In the genomic region with DNA sequence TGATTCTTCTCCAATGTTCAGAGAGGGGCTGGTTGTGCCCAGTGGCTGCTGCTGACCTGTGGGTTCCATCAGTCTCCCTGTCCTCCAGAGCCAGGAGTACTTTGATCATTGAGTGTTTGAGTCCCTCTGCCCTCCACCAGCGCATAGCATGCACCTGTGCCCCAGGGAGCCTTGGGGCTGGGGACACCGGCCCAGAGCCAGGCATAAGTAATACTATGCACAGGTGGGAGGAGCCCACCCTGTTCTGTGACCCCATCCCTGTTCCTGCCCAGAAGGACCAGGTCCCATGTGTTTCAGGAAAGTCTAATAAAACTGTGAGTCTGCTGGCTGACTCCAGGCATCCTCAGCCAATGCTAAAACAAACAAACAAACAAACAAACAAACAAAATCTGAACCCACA, we compare ENCODE assay signal across 20 mouse cellular contexts. TPM values are rescaled to one million over a fixed set of nuclear protein-coding genes. Genes with fewer than 3 reads are reported as not detected.
A peak's percentile ranks its signal among the peaks of the same experiment; 100 is the strongest.
DNase-seq lines count a peak whose midpoint lies in the region; ATAC-seq and TF ChIP-seq lines count a peak whose summit lies in the region.
"Had no signal": no experiment of that assay in that cellular context is flagged by ENCODE, and none has a peak within 500 bp of the region (broad histone marks: within the 10 kb centered on the region; RNA-seq: fewer than 3 reads in every experiment).

No protein-coding gene starts in this region.

- no peak for DNase-seq in cerebellum, adult 2 months
- DNase-seq in cerebellum, postnatal 14 days = no peak
- DNase-seq in limb, embryonic 10.5 days (ENCODE audit: low spot score) = no peak
- DNase-seq: heart, adult 11 months had no signal

- TF ChIP-seq CTCF in cerebellum, adult 2 months (IDR thresholded peaks at IDR 0.05; ENCODE audit: borderline replicate concordance, insufficient read depth, low read depth, low read length) = no peak
- TF ChIP-seq CTCF in intestine, postnatal 0 days (IDR thresholded peaks at IDR 0.05; ENCODE audit: low read depth) = no peak

- no peaks in the 10 kb centered on the region for H3K36me3 ChIP-seq in intestine, embryonic 16.5 days (ENCODE audit: control insufficient read depth, insufficient read depth, low read length)
- no peaks in the 10 kb centered on the region for H3K36me3 ChIP-seq in intestine, postnatal 0 days (ENCODE audit: control insufficient read depth, insufficient read depth)
- peaks cover 20% of the 10 kb centered on the region for H3K36me3 ChIP-seq in limb, embryonic 12.5 days
- peaks cover 5% of the 10 kb centered on the region; the same call in 1 of the 2 replicates for H3K36me3 ChIP-seq in limb, embryonic 10.5 days
- H3K36me3 ChIP-seq in midbrain, embryonic 15.5 days (replicated peaks) = peaks cover 24% of the 10 kb centered on the region
- H3K36me3 ChIP-seq in midbrain, embryonic 13.5 days = peaks cover 94% of the 10 kb centered on the region

- H3K4me3 ChIP-seq in cerebellum, adult 2 months (replicated peaks; ENCODE audit: insufficient read depth, low read depth, low read length) = no peak overlapping the region
- H3K4me3 ChIP-seq in intestine, embryonic 16.5 days (ENCODE audit: low read length) = no peak overlapping the region
- H3K4me3 ChIP-seq in intestine, postnatal 0 days (ENCODE audit: low read depth, low read length) = no peak overlapping the region
- no peak overlapping the region for H3K4me3 ChIP-seq in limb, embryonic 12.5 days (replicated peaks)
- no peak overlapping the region for H3K4me3 ChIP-seq in limb, embryonic 10.5 days
- no peak overlapping the region for H3K4me3 ChIP-seq in midbrain, embryonic 15.5 days
- H3K4me3 ChIP-seq in midbrain, embryonic 13.5 days (replicated peaks) = no peak overlapping the region
- H3K4me3 ChIP-seq: embryonic facial prominence, embryonic 12.5 days; embryonic facial prominence, embryonic 15.5 days; gastrocnemius, adult 2 months; hindbrain, embryonic 15.5 days had no signal

- no peaks in the 10 kb centered on the region for H3K9me3 ChIP-seq in intestine, embryonic 16.5 days (ENCODE audit: control insufficient read depth, low read length)
- no peaks in the 10 kb centered on the region for H3K9me3 ChIP-seq in intestine, postnatal 0 days (ENCODE audit: control insufficient read depth)
- H3K9me3 ChIP-seq in limb, embryonic 12.5 days = 0 out of 2 replicates have a peak, but pooled peaks cover 11% of the 10 kb centered on the region
- H3K9me3 ChIP-seq in limb, embryonic 10.5 days (replicated peaks) = no peaks in the 10 kb centered on the region
- H3K9me3 ChIP-seq in midbrain, embryonic 15.5 days = no peaks in the 10 kb centered on the region
- H3K9me3 ChIP-seq in midbrain, embryonic 13.5 days = peaks cover 3% of the 10 kb centered on the region; the same call in 1 of the 2 replicates
- H3K9me3 ChIP-seq: embryonic facial prominence, embryonic 15.5 days; hindbrain, embryonic 15.5 days had no signal

- H3K4me2 ChIP-seq in intestine, embryonic 16.5 days (ENCODE audit: low read depth, low read length) = no peak overlapping the region
- no peak overlapping the region for H3K4me2 ChIP-seq in intestine, postnatal 0 days (replicated peaks; ENCODE audit: low read depth)
- no peak overlapping the region for H3K4me2 ChIP-seq in limb, embryonic 12.5 days
- H3K4me2 ChIP-seq in midbrain, embryonic 15.5 days = no peak overlapping the region
- H3K4me2 ChIP-seq in midbrain, embryonic 13.5 days (replicated peaks) = no peak overlapping the region
- H3K4me2 ChIP-seq: embryonic facial prominence, embryonic 12.5 days; embryonic facial prominence, embryonic 15.5 days; heart, embryonic 11.5 days; hindbrain, embryonic 15.5 days had no signal

- 55% methylated on average over 2 of the region's 2 CpGs for WGBS in cerebellum, adult 2 months
- WGBS in intestine, embryonic 16.5 days = 56% methylated on average over 2 of the region's 2 CpGs
- WGBS in intestine, postnatal 0 days = 52% methylated on average over 2 of the region's 2 CpGs
- WGBS in limb, embryonic 12.5 days = 49% methylated on average over 2 of the region's 2 CpGs
- 64% methylated on average over 2 of the region's 2 CpGs for WGBS in limb, embryonic 10.5 days
- WGBS in midbrain, embryonic 15.5 days = 67% methylated on average over 2 of the region's 2 CpGs
- 59% methylated on average over 2 of the region's 2 CpGs for WGBS in midbrain, embryonic 13.5 days

- H3K4me1 ChIP-seq in cerebellum, adult 2 months (ENCODE audit: control insufficient read depth, insufficient read depth, low read length) = peaks cover 23% of the 10 kb centered on the region
- no peaks in the 10 kb centered on the region for H3K4me1 ChIP-seq in intestine, embryonic 16.5 days (ENCODE audit: control insufficient read depth, insufficient read depth, low read length)
- H3K4me1 ChIP-seq in intestine, postnatal 0 days (replicated peaks; ENCODE audit: control insufficient read depth, insufficient read depth, low read length) = no peaks in the 10 kb centered on the region
- H3K4me1 ChIP-seq in limb, embryonic 12.5 days (replicated peaks) = peaks cover 7% of the 10 kb centered on the region; the same call in 1 of the 2 replicates
- H3K4me1 ChIP-seq in limb, embryonic 10.5 days = peaks cover 7% of the 10 kb centered on the region; the same call in 1 of the 2 replicates
- H3K4me1 ChIP-seq in midbrain, embryonic 15.5 days = 0 out of 2 replicates have a peak, but pooled peaks cover 3% of the 10 kb centered on the region
- no peaks in the 10 kb centered on the region; the same call in 1 of the 2 replicates for H3K4me1 ChIP-seq in midbrain, embryonic 13.5 days (replicated peaks)
- H3K4me1 ChIP-seq: embryonic facial prominence, embryonic 15.5 days; hindbrain, embryonic 15.5 days had no signal

- TF ChIP-seq POLR2A in cerebellum, adult 2 months (IDR thresholded peaks at IDR 0.05; ENCODE audit: borderline replicate concordance, insufficient read depth, low read length) = no peak

- peak; percentile 40 for ATAC-seq in intestine, embryonic 16.5 days
- ATAC-seq in intestine, postnatal 0 days = no peak
- peak; percentile 9; the same call in 1 of the 2 replicates for ATAC-seq in limb, embryonic 12.5 days (ENCODE audit: insufficient number of reproducible peaks, insufficient read depth, low FRiP score, low TSS enrichment, low read depth)
- ATAC-seq in midbrain, embryonic 15.5 days (replicated peaks) = peak; percentile 43; the same call in 1 of the 2 replicates
- ATAC-seq in midbrain, embryonic 13.5 days = no peak

- H3K27me3 ChIP-seq in cerebellum, adult 2 months (ENCODE audit: control insufficient read depth, insufficient read depth, low read length) = no peaks in the 10 kb centered on the region
- no peaks in the 10 kb centered on the region for H3K27me3 ChIP-seq in intestine, embryonic 16.5 days (replicated peaks; ENCODE audit: control insufficient read depth, insufficient read depth, low read length)
- no peaks in the 10 kb centered on the region for H3K27me3 ChIP-seq in intestine, postnatal 0 days (replicated peaks; ENCODE audit: control insufficient read depth, insufficient read depth, low read length)
- no peaks in the 10 kb centered on the region for H3K27me3 ChIP-seq in limb, embryonic 12.5 days
- no peaks in the 10 kb centered on the region; the same call in 1 of the 2 replicates for H3K27me3 ChIP-seq in limb, embryonic 10.5 days (ENCODE audit: low read depth, poor library complexity, severe bottlenecking)
- H3K27me3 ChIP-seq in midbrain, embryonic 15.5 days (replicated peaks) = no peaks in the 10 kb centered on the region
- H3K27me3 ChIP-seq in midbrain, embryonic 13.5 days = no peaks in the 10 kb centered on the region
- H3K27me3 ChIP-seq: embryonic facial prominence, embryonic 12.5 days; embryonic facial prominence, embryonic 15.5 days; hindbrain, embryonic 15.5 days had no signal

- 0 out of 2 replicates have a peak overlapping the region, but pooled peaks have one; percentile 33 for H3K27ac ChIP-seq in cerebellum, adult 2 months (ENCODE audit: insufficient read depth, low read length)
- no peak overlapping the region for H3K27ac ChIP-seq in intestine, embryonic 16.5 days (ENCODE audit: low read length)
- no peak overlapping the region for H3K27ac ChIP-seq in intestine, postnatal 0 days (ENCODE audit: low read depth, low read length)
- H3K27ac ChIP-seq in limb, embryonic 12.5 days = no peak overlapping the region
- H3K27ac ChIP-seq in limb, embryonic 10.5 days = no peak overlapping the region
- no peak overlapping the region for H3K27ac ChIP-seq in midbrain, embryonic 15.5 days
- no peak overlapping the region for H3K27ac ChIP-seq in midbrain, embryonic 13.5 days
- H3K27ac ChIP-seq: embryonic facial prominence, embryonic 12.5 days; embryonic facial prominence, embryonic 15.5 days; gastrocnemius, adult 2 months; hindbrain, embryonic 15.5 days had no signal

- H3K9ac ChIP-seq in intestine, embryonic 16.5 days (ENCODE audit: low read depth, low read length) = no peak overlapping the region
- no peak overlapping the region for H3K9ac ChIP-seq in intestine, postnatal 0 days (ENCODE audit: low read depth, low read length)
- H3K9ac ChIP-seq in limb, embryonic 12.5 days (replicated peaks) = no peak overlapping the region
- no peak overlapping the region for H3K9ac ChIP-seq in midbrain, embryonic 15.5 days
- no peak overlapping the region for H3K9ac ChIP-seq in midbrain, embryonic 13.5 days (replicated peaks)
- H3K9ac ChIP-seq: embryonic facial prominence, embryonic 12.5 days; embryonic facial prominence, embryonic 15.5 days; forebrain, postnatal 0 days; hindbrain, embryonic 15.5 days had no signal

RNA-seq across cellular contexts. Expression of a gene that starts 47.5 kb away (rescaled TPM):
- polyA plus RNA-seq in cerebellum, adult 2 months (2012; rRNA removed) = 0.05 and 0.06 TPM in 2 replicates
- 0.13 and 0.18 TPM in 2 replicates for polyA plus RNA-seq in intestine, embryonic 16.5 days (2015; fragmentation: Nextera tagmentation; extraction: Ambion mirVana)
- 0.08 TPM in 2 replicates for polyA plus RNA-seq in intestine, postnatal 0 days (2015; fragmentation: Nextera tagmentation; extraction: Ambion mirVana)
- not detected in 2 replicates for polyA plus RNA-seq in limb, embryonic 12.5 days (2016; fragmentation: Nextera tagmentation; extraction: Ambion mirVana)
- polyA plus RNA-seq in limb, embryonic 10.5 days (2016; fragmentation: Nextera tagmentation; extraction: Ambion mirVana) = not detected in 2 replicates
- 0.09 TPM in 1 of 2 replicates, not detected in the other for polyA plus RNA-seq in midbrain, embryonic 15.5 days (2015; fragmentation: Nextera tagmentation; extraction: Ambion mirVana)
- polyA plus RNA-seq in midbrain, embryonic 13.5 days (2015; fragmentation: Nextera tagmentation; extraction: Ambion mirVana) = 0.17 TPM in 1 of 2 replicates, not detected in the other
- polyA plus RNA-seq: activated CD4-positive, CD25-positive, alpha-beta regulatory T cell, adult 4 months; embryonic facial prominence, embryonic 12.5 days; forebrain, embryonic 11.5 days; forebrain, embryonic 14.5 days; heart, embryonic 11.5 days; heart, embryonic 14.5 days; heart, postnatal 0 days had no signal

RNA-seq across cellular contexts. Expression of a gene that starts 58.8 kb away (rescaled TPM):
- not detected in 2 replicates for polyA plus RNA-seq in cerebellum, adult 2 months (2012; rRNA removed)
- polyA plus RNA-seq in intestine, embryonic 16.5 days (2015; fragmentation: Nextera tagmentation; extraction: Ambion mirVana) = 27.6 and 42.9 TPM in 2 replicates
- polyA plus RNA-seq in intestine, postnatal 0 days (2015; fragmentation: Nextera tagmentation; extraction: Ambion mirVana) = 111 and 116 TPM in 2 replicates
- polyA plus RNA-seq in limb, embryonic 12.5 days (2016; fragmentation: Nextera tagmentation; extraction: Ambion mirVana) = 0.40 and 0.49 TPM in 2 replicates
- polyA plus RNA-seq in limb, embryonic 10.5 days (2016; fragmentation: Nextera tagmentation; extraction: Ambion mirVana) = 0.53 and 0.64 TPM in 2 replicates
- 0.21 and 0.56 TPM in 2 replicates for polyA plus RNA-seq in midbrain, embryonic 15.5 days (2015; fragmentation: Nextera tagmentation; extraction: Ambion mirVana)
- polyA plus RNA-seq in midbrain, embryonic 13.5 days (2015; fragmentation: Nextera tagmentation; extraction: Ambion mirVana) = 0.35 and 0.42 TPM in 2 replicates
- polyA plus RNA-seq: activated CD4-positive, CD25-positive, alpha-beta regulatory T cell, adult 4 months; forebrain, embryonic 14.5 days had no signal

Comparison
In these comparisons a context has a peak if more than half of its experiments do, and no peak if none do; other contexts are left out.
1. ATAC-seq: peak in intestine, embryonic 16.5 days (single experiment), limb, embryonic 12.5 days (single experiment) and midbrain, embryonic 15.5 days (single experiment); none in intestine, postnatal 0 days (single experiment) and midbrain, embryonic 13.5 days (single experiment).
2. RNA of a gene that starts 58.8 kb away (polyA plus RNA-seq): 111 to 116 TPM in intestine, postnatal 0 days and 27.6 to 42.9 TPM in intestine, embryonic 16.5 days; 0.53 to 0.64 TPM in limb, embryonic 10.5 days, 0.40 to 0.49 TPM in limb, embryonic 12.5 days, 0.35 to 0.42 TPM in midbrain, embryonic 13.5 days, 0.21 to 0.56 TPM in midbrain, embryonic 15.5 days and not detected in cerebellum, adult 2 months; every median in the first group is over 10 times any median in the second.